Mouse (Mus musculus) C2C12 (cell line): Measurements from ENCODE around the gene Shisa9. TPM values are rescaled to one million over a fixed set of nuclear protein-coding genes. Genes with fewer than 3 reads are reported as not detected.

Source experiments
- H3K27me3 ChIP-seq: one replicate; pipeline ENCODE4 v1.6.1; 2011; ENCODE audit not compliant: control insufficient read depth, insufficient read depth, insufficient read length
- H3K36me3 ChIP-seq: one replicate; pipeline ENCODE4 v1.6.1; 2011; ENCODE audit not compliant: control insufficient read depth, insufficient read depth
- H3K4me3 ChIP-seq: one replicate; pipeline ENCODE4 v1.5.1; 2011; ENCODE audit warnings: mild to moderate bottlenecking, control low read depth; ENCODE audit not compliant: poor library complexity, insufficient read depth, severe bottlenecking
- H3K79me2 ChIP-seq: one replicate; pipeline ENCODE4 v1.6.1; 2011; ENCODE audit not compliant: control insufficient read depth, insufficient read depth
- H3K79me3 ChIP-seq: one replicate; pipeline ENCODE4 v1.6.1; 2011; ENCODE audit warnings: low read depth, control low read depth
- H3ac ChIP-seq: one replicate; pipeline ENCODE3; 2011; ENCODE audit warnings: low read depth; ENCODE audit not compliant: control insufficient read depth, insufficient read length
- CEBPB ChIP-seq: IDR thresholded peaks from one replicate; pipeline ENCODE4 v1.6.1; 2011; ENCODE audit warnings: low read depth, mild to moderate bottlenecking, control low read depth, moderate library complexity
- CTCF ChIP-seq: IDR thresholded peaks from one replicate; pipeline ENCODE4 v1.5.1; 2011; ENCODE audit not compliant: control insufficient read depth, insufficient read depth, insufficient read length
- FOSL1 ChIP-seq: IDR thresholded peaks from one replicate; pipeline ENCODE4 v1.8.0; 2011; ENCODE audit warnings: mild to moderate bottlenecking, low read length; ENCODE audit not compliant: poor library complexity, insufficient read depth, severe bottlenecking
- MAX ChIP-seq: IDR thresholded peaks from one replicate; pipeline ENCODE4 v1.6.1; 2011; ENCODE audit warnings: mild to moderate bottlenecking, control low read depth
- MYOD1 ChIP-seq: IDR thresholded peaks from one replicate; pipeline ENCODE4 v1.6.1; 2011; ENCODE audit warnings: low read depth; ENCODE audit not compliant: control insufficient read depth, insufficient read length
- MYOG ChIP-seq: IDR thresholded peaks from one replicate; pipeline ENCODE4 v1.6.1; 2011; ENCODE audit not compliant: control insufficient read depth, insufficient read length; ENCODE audit errors: extremely low read depth
- USF1 ChIP-seq: IDR thresholded peaks from one replicate; pipeline ENCODE4 v1.6.1; 2011; ENCODE audit warnings: low read depth, mild to moderate bottlenecking, control low read depth, moderate library complexity
- polyA plus RNA-seq: library from polyadenylated mRNA; unstranded; fragments of >200 nt; fragmentation: generic; extraction: Trizol; gene quantifications from one replicate; pipeline ENCODE4 v1.2.1, GENCODE M21; 2012; ENCODE audit warnings: missing spikeins

Shisa9 gene
- polyA plus RNA-seq, 1 experiment: not detected

- Histone ChIP-seq H3K36me3 (no peaks in the 10 kb centered on the region), H3ac (no peak overlapping the region), H3K79me2 (no peaks in the 10 kb centered on the region), H3K4me3 (no peak overlapping the region), H3K27me3 (no peaks in the 10 kb centered on the region), H3K79me3 (no peaks in the 10 kb centered on the region)
- TF ChIP-seq MAX (no peak), CEBPB (no peak)
Measured at GRCm38 (mm10) chr16:12119463-12119862, 135.6 kb downstream of the Shisa9 start.

- no peak overlapping the region for H3ac ChIP-seq
Measured at GRCm38 (mm10) chr16:12129782-12130181, 145.9 kb downstream of the Shisa9 start.

GRCm38 (mm10) chr16:12146666-12147065 lies 162.8 kb downstream of the Shisa9 start:
- no peaks in the 10 kb centered on the region for H3K79me2 ChIP-seq
- H3K36me3 ChIP-seq: no peaks in the 10 kb centered on the region
- no peak overlapping the region for H3K4me3 ChIP-seq
- H3K27me3 ChIP-seq: no peaks in the 10 kb centered on the region
- TF ChIP-seq MYOD1 (no peak), MAX (no peak), FOSL1 (no peak), USF1 (no peak), CTCF (no peak), MYOG (no peak), CEBPB (no peak)
- H3ac ChIP-seq: no peak overlapping the region
- H3K79me3 ChIP-seq: no peaks in the 10 kb centered on the region

More at GRCm38 (mm10) chr16:12129782-12130181, 145.9 kb downstream of the Shisa9 start:
- Histone ChIP-seq H3K36me3 (no peaks in the 10 kb centered on the region), H3K27me3 (no peaks in the 10 kb centered on the region), H3K4me3 (no peak overlapping the region), H3K79me3 (no peaks in the 10 kb centered on the region), H3K79me2 (no peaks in the 10 kb centered on the region)
- TF ChIP-seq CTCF (no peak), MYOG (no peak), USF1 (no peak), CEBPB (no peak), MAX (no peak), MYOD1 (no peak), FOSL1 (no peak)

- no peak overlapping the region for H3K4me3 ChIP-seq
- H3K36me3 ChIP-seq: no peaks in the 10 kb centered on the region
- no peaks in the 10 kb centered on the region for H3K27me3 ChIP-seq
- no peaks in the 10 kb centered on the region for H3K79me2 ChIP-seq
- TF ChIP-seq MYOG: no peak
- no peak for TF ChIP-seq CTCF
- no peak for TF ChIP-seq CEBPB
- no peak for TF ChIP-seq MAX
- no peak for TF ChIP-seq USF1
- TF ChIP-seq FOSL1: no peak
- TF ChIP-seq MYOD1: no peak
- H3ac ChIP-seq: no peak overlapping the region
- no peaks in the 10 kb centered on the region for H3K79me3 ChIP-seq
Measured at GRCm38 (mm10) chr16:12151986-12152385, 168.1 kb downstream of the Shisa9 start.

- H3ac ChIP-seq: no peak overlapping the region
- no peaks in the 10 kb centered on the region for H3K36me3 ChIP-seq
- no peaks in the 10 kb centered on the region for H3K79me2 ChIP-seq
- no peaks in the 10 kb centered on the region for H3K27me3 ChIP-seq
- H3K79me3 ChIP-seq: no peaks in the 10 kb centered on the region
- H3K4me3 ChIP-seq: no peak overlapping the region
- TF ChIP-seq MYOG (no peak), MYOD1 (no peak), CEBPB (no peak), FOSL1 (no peak), CTCF (no peak), USF1 (no peak), MAX (no peak)
Measured at GRCm38 (mm10) chr16:12154476-12154875, 170.6 kb downstream of the Shisa9 start.

- no peak overlapping the region for H3K4me3 ChIP-seq
- TF ChIP-seq CEBPB (no peak), USF1 (no peak), MYOD1 (no peak), MAX (no peak), MYOG (no peak), FOSL1 (no peak), CTCF (no peak)
- no peak overlapping the region for H3ac ChIP-seq
- no peaks in the 10 kb centered on the region for H3K79me3 ChIP-seq
- H3K36me3 ChIP-seq: no peaks in the 10 kb centered on the region
- H3K79me2 ChIP-seq: no peaks in the 10 kb centered on the region
- H3K27me3 ChIP-seq: no peaks in the 10 kb centered on the region
Measured at GRCm38 (mm10) chr16:12173482-12174041, 189.6 kb downstream of the Shisa9 start.
